Mouse (Mus musculus): ENCODE data around the gene Ahsg.

Gene Ahsg

DNA sequence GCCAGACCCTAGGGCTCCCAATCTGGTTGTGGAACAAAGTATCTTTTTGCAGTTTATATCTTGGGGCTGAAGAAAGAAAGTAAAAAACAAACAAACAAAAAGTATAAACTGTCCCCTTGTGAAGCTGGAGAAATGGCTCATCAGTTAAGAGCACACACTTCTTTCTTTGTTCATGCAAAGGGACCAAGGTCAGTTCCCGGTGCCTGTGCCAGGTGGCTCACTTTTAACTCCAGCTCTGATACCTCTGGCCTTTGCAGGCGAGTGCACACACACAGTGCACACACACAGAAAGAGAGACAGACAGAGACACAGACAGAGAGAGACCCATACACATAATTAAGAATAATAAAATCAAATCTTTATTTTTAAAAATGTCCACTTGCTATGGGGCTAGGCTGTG, 5.5 kb downstream of the Ahsg start:
- Histone ChIP-seq H3K9me3 (ENCODE audit: low read length) (no peaks in the 10 kb centered on the region), H3K27me3 (ENCODE audit: insufficient read depth, low read length) (peaks cover 48% of the 10 kb centered on the region), H3K4me1 (replicated peaks; ENCODE audit: low read depth, low read length) (peaks cover 15% of the 10 kb centered on the region; the same call in 1 of the 2 replicates), H3K4me3 (replicated peaks; ENCODE audit: low read length) (no peak overlapping the region), H3K36me3 (ENCODE audit: insufficient read depth, low read length) (no peaks in the 10 kb centered on the region)
- TF ChIP-seq POU5F1 (IDR thresholded peaks at IDR 0.05; ENCODE audit: borderline replicate concordance, low read length): no peak
- no peak for TF ChIP-seq NANOG (IDR thresholded peaks at IDR 0.05; ENCODE audit: borderline replicate concordance, low read length)
- TF ChIP-seq CTCF (conservative IDR thresholded peaks at IDR 0.05; ENCODE audit: low read length): no peak

GRCm38 (mm10) chr16:22899346-22899745, 8.3 kb downstream of the Ahsg start:
- Histone ChIP-seq H3K4me3 (replicated peaks; ENCODE audit: low read length) (no peak overlapping the region), H3K36me3 (ENCODE audit: insufficient read depth, low read length) (no peaks in the 10 kb centered on the region), H3K9me3 (ENCODE audit: low read length) (no peaks in the 10 kb centered on the region), H3K4me1 (replicated peaks; ENCODE audit: low read depth, low read length) (peaks cover 9% of the 10 kb centered on the region), H3K27me3 (ENCODE audit: insufficient read depth, low read length) (peaks cover 31% of the 10 kb centered on the region)
- no peak for TF ChIP-seq POU5F1 (IDR thresholded peaks at IDR 0.05; ENCODE audit: borderline replicate concordance, low read length)

DNA sequence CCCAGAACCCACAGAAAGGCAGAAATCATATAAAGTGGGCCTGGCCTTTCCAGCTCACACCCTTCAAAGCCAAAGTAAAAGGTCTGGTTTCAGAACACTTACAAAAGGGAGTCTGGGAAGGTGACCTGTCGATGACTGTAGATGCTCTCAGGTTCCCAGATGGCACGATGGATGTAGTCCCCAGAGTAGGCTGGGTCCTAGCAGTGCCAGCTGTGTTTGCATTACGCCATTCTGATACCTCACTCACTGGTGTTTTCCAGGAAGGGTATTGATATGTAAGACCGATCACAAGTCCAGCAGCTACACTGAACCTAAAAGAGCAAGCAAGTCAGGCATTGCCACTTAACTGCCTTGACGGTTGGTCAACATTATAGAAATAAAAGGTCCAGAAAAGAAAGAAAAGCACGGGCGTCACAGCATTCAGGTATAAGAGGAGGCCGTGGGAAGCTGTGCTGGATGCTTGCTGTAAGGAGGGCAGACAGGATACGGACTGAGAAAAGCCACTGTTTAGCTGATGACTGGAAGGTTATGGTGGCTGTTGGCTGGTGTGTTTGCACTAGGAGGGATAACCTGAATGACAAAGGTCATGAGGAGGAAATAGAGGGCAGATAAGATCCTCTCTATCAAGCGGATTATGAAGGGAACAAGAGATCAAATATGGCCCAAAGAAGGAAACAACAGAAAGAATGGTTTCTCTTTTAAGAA, 8.9 kb downstream of the Ahsg start:
- H3K4me1 ChIP-seq (replicated peaks; ENCODE audit: low read depth, low read length): peaks cover 8% of the 10 kb centered on the region
- peaks cover 24% of the 10 kb centered on the region for H3K27me3 ChIP-seq (ENCODE audit: insufficient read depth, low read length)
- no peaks in the 10 kb centered on the region for H3K36me3 ChIP-seq (ENCODE audit: insufficient read depth, low read length)
- TF ChIP-seq NANOG (IDR thresholded peaks at IDR 0.05; ENCODE audit: borderline replicate concordance, low read length) (no peak), POU5F1 (IDR thresholded peaks at IDR 0.05; ENCODE audit: borderline replicate concordance, low read length) (no peak), CTCF (conservative IDR thresholded peaks at IDR 0.05; ENCODE audit: low read length) (no peak)
- no peaks in the 10 kb centered on the region for H3K9me3 ChIP-seq (ENCODE audit: low read length)
- H3K4me3 ChIP-seq (replicated peaks; ENCODE audit: low read length): no peak overlapping the region

- Histone ChIP-seq H3K9me3 (ENCODE audit: low read length) (no peaks in the 10 kb centered on the region), H3K27me3 (ENCODE audit: insufficient read depth, low read length) (peaks cover 20% of the 10 kb centered on the region), H3K4me3 (replicated peaks; ENCODE audit: low read length) (no peak overlapping the region), H3K36me3 (ENCODE audit: insufficient read depth, low read length) (no peaks in the 10 kb centered on the region), H3K4me1 (replicated peaks; ENCODE audit: low read depth, low read length) (peaks cover 7% of the 10 kb centered on the region)
- no peak for TF ChIP-seq CTCF (conservative IDR thresholded peaks at IDR 0.05; ENCODE audit: low read length)
- no peak for TF ChIP-seq POU5F1 (IDR thresholded peaks at IDR 0.05; ENCODE audit: borderline replicate concordance, low read length)
- TF ChIP-seq NANOG (IDR thresholded peaks at IDR 0.05; ENCODE audit: borderline replicate concordance, low read length): no peak
Observed at GRCm38 (mm10) chr16:22901326-22901725, 10.2 kb downstream of the Ahsg start.

DNA sequence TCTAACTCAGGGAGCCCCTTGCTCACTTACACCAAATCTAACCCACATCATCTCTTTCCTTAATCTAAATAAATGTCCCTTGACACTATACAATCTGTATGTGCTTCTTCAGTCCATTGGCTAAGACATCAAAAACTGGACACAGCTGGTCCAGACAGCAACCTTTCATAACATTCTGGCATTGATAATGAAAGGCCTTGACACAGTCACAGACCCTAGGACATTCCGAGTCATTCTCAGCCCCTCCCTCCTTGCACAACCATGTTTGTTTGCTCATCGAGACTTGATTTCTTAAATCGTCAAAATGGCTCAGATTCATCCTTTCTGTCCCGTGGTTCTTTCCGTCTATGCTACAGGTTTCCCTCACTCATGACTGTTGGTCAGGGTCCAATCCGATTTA, 18.2 kb downstream of the Ahsg start:
- H3K27me3 ChIP-seq (ENCODE audit: insufficient read depth, low read length): 0 out of 2 replicates have a peak, but pooled peaks cover 5% of the 10 kb centered on the region
- H3K9me3 ChIP-seq (ENCODE audit: low read length): no peaks in the 10 kb centered on the region
- peaks cover 7% of the 10 kb centered on the region for H3K4me1 ChIP-seq (replicated peaks; ENCODE audit: low read depth, low read length)
- H3K4me3 ChIP-seq (replicated peaks; ENCODE audit: low read length): no peak overlapping the region
- no peaks in the 10 kb centered on the region for H3K36me3 ChIP-seq (ENCODE audit: insufficient read depth, low read length)
- TF ChIP-seq CTCF (conservative IDR thresholded peaks at IDR 0.05; ENCODE audit: low read length): no peak

GRCm38 (mm10) chr16:22911986-22912385, 20.9 kb downstream of the Ahsg start:
- Histone ChIP-seq H3K9me3 (ENCODE audit: low read length) (no peaks in the 10 kb centered on the region), H3K36me3 (ENCODE audit: insufficient read depth, low read length) (no peaks in the 10 kb centered on the region), H3K4me1 (replicated peaks; ENCODE audit: low read depth, low read length) (no peaks in the 10 kb centered on the region), H3K4me3 (replicated peaks; ENCODE audit: low read length) (no peak overlapping the region), H3K27me3 (ENCODE audit: insufficient read depth, low read length) (0 out of 2 replicates have a peak, but pooled peaks cover 5% of the 10 kb centered on the region)
- TF ChIP-seq NANOG (IDR thresholded peaks at IDR 0.05; ENCODE audit: borderline replicate concordance, low read length) (no peak), CTCF (conservative IDR thresholded peaks at IDR 0.05; ENCODE audit: low read length) (no peak), POU5F1 (IDR thresholded peaks at IDR 0.05; ENCODE audit: borderline replicate concordance, low read length) (no peak)

DNA sequence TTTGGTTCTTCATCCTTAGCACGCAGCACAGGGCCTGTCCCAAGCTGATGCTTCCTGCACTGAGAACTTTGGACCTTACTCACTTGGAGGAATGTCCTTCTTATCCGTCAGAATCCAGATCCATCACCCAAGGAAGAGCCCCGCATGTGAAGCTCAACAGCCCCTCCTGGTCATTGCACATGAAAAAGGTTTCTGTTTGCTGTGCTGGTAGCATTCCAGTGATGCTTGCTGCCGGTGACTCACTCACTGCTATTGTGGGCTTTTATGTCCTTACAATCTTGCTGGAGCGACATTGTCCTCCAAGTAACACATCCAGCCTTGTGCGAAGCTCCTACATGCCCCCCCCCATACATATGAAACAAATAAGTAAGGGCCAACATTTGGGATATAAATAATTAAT, 21.8 kb downstream of the Ahsg start:
- Histone ChIP-seq H3K4me1 (replicated peaks; ENCODE audit: low read depth, low read length) (peaks cover 6% of the 10 kb centered on the region), H3K36me3 (ENCODE audit: insufficient read depth, low read length) (no peaks in the 10 kb centered on the region), H3K27me3 (ENCODE audit: insufficient read depth, low read length) (0 out of 2 replicates have a peak, but pooled peaks cover 5% of the 10 kb centered on the region), H3K9me3 (ENCODE audit: low read length) (no peaks in the 10 kb centered on the region), H3K4me3 (replicated peaks; ENCODE audit: low read length) (no peak overlapping the region)
- TF ChIP-seq POU5F1 (IDR thresholded peaks at IDR 0.05; ENCODE audit: borderline replicate concordance, low read length) (no peak), CTCF (conservative IDR thresholded peaks at IDR 0.05; ENCODE audit: low read length) (no peak), NANOG (IDR thresholded peaks at IDR 0.05; ENCODE audit: borderline replicate concordance, low read length) (no peak)

DNA sequence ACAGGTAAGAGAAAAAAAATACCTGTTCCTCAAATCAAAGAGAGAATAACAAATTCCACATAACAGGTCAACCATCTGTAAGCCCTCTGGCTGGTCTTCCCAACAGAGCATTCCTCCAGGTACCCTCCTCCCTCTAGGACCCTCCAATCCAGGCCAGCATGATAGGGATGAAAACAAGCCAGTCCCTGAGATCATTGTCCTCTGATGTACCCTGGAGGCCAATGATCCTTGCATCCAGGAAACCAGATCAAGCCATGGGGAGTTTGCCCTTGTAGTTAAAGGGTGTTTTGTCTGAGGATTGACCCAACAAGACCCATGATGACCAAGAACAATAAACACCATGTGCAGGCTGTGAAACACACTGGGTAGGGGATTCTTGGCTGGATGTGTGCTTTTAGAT, 23.2 kb downstream of the Ahsg start:
- TF ChIP-seq NANOG (IDR thresholded peaks at IDR 0.05; ENCODE audit: borderline replicate concordance, low read length) (no peak), POU5F1 (IDR thresholded peaks at IDR 0.05; ENCODE audit: borderline replicate concordance, low read length) (no peak), CTCF (conservative IDR thresholded peaks at IDR 0.05; ENCODE audit: low read length) (no peak)
- H3K36me3 ChIP-seq (ENCODE audit: insufficient read depth, low read length): no peaks in the 10 kb centered on the region
- H3K4me1 ChIP-seq (replicated peaks; ENCODE audit: low read depth, low read length): peaks cover 20% of the 10 kb centered on the region
- no peaks in the 10 kb centered on the region for H3K9me3 ChIP-seq (ENCODE audit: low read length)
- 0 out of 2 replicates have a peak, but pooled peaks cover 5% of the 10 kb centered on the region for H3K27me3 ChIP-seq (ENCODE audit: insufficient read depth, low read length)
- no peak overlapping the region for H3K4me3 ChIP-seq (replicated peaks; ENCODE audit: low read length)

DNA sequence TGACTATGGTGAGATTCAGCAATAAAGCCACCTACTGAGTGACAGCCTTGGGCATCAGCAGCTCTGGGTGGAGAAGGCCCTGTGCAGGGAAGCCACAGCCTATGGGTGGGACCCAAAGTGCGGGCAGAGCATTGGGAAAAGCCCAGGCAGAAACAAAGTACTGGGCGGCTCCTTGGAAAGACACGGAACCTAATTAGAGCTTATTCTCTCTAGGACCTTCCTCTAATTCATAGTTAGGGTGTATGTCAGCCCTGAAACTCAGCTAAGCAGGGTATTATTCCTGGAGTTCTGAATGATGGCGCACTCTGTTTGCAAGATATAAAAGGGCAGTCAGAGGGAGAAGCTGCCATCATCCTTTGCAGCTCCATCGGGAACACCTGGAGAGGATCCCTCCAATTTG, 27.0 kb downstream of the Ahsg start, which contains the start of gene Fetub:
Fetub (plus strand) TSS at position 301 of the 400 bp plus-strand sequence.
- H3K27me3 ChIP-seq (ENCODE audit: insufficient read depth, low read length): no peaks in the 10 kb centered on the region
- peak within 1 kb of the TSS; percentile 39 for H3K4me3 ChIP-seq (replicated peaks; ENCODE audit: low read length)
- peaks cover 34% of the 10 kb centered on the region for H3K4me1 ChIP-seq (replicated peaks; ENCODE audit: low read depth, low read length)
- no peaks in the 10 kb centered on the region for H3K36me3 ChIP-seq (ENCODE audit: insufficient read depth, low read length)
- no peaks in the 10 kb centered on the region for H3K9me3 ChIP-seq (ENCODE audit: low read length)
- TF ChIP-seq CTCF (conservative IDR thresholded peaks at IDR 0.05; ENCODE audit: low read length): no peak
- TF ChIP-seq POU5F1 (IDR thresholded peaks at IDR 0.05; ENCODE audit: borderline replicate concordance, low read length): no peak
- no peak for TF ChIP-seq NANOG (IDR thresholded peaks at IDR 0.05; ENCODE audit: borderline replicate concordance, low read length)
